Mouse (Mus musculus) cerebellum, adult 18-20 months (tissue): ENCODE results near the gene Gmpr.
"Not testable (repeated sequence)": the region's sequence is repeated elsewhere in the genome, so short reads cannot be mapped to it uniquely, and the experiment has no call there.

Source experiments
- DNase-seq, 2 experiments: peaks; one replicate each; pipeline ENCODE4 v3.0.0; 2021

Gmpr gene

DNA sequence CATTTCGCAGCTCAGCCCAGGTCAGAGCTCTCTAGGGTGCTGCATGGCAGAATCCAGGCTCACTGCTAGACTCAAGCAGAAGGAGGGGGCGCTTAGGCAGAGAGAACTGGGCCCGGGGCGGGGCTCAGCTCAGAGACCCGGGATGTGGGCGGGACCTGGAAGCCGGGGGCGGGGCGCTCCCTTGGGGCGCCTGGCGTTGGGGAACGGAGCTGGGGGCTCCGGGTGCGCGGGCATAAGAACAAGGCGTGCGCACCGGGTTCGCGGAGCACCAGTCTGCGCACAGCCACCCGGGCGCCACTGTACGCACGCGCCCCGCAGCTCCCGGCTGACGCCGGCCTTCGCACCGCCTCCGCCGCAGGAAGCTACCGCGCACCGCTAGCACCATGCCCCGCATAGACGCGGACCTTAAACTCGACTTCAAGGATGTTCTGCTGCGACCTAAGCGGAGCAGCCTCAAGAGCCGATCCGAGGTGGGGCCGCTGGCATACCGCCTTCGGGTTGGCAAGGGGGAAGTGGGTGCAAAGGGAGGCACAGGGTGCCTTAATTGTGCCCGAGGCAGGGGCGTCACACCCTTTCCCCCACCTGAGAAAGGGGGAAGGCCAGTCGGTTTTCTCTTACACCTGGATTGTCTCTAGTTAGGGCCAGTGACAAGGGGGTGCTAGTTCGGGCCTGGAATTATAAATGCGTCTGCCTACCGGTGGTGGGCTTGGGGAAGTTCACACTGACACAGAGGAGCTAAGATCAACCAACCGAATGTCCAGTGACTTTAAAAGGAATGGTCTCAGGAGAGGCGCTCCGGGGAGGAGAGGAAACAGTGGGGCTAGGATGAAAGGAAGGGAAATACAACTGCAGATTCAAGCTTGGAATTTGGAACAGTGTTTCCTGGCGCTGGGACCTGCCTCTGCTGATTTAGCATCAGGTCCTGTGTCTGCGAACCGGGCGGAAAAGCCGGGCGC is at the start of gene Gmpr:
TSS of gene Gmpr (plus strand) at position 171 of the 956 bp plus-strand sequence.
- DNase-seq, result peak; percentile 84 to 85

DNA sequence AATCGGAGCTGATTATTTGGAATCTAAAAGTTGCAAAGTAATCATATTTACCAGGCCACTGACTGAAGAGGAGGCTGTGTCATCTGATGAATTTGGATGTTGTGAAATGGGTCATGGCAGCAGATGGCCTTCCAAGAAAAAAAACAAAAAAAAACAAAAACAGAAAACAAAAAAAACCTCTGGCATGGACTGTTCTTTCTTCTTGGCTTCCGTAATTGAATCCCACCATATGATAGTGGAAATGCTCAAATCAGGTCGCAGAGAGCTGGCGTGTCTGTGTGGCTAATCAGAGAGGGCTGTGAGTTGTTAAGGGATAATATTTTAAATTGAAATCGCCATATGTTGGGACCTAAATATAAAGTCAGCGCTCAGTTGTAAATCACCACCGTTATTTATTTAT is 49.8 kb upstream of the Gmpr start:
- DNase-seq, result peak in 1 of 2 experiments; percentile 33

DNA sequence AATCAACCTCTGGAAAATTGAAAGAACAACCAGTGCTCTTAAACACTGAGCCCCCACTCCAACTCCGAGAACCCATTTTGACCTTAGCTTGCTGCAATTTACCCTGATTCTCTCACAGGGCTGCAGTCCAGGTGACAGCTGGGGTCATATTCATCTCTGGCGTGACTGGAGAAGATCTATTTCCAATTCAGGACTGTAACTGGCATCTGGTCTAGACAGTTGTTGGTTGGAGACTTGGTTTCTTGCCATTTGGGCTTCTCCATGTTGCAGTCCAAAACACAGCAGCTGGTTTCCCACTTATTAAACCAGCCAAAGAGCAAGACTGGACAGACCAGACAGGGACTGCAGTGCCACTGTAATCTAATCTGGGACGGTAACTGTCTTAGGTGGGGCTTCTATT is 47.1 kb upstream of the Gmpr start:
- DNase-seq, result no peak

DNA sequence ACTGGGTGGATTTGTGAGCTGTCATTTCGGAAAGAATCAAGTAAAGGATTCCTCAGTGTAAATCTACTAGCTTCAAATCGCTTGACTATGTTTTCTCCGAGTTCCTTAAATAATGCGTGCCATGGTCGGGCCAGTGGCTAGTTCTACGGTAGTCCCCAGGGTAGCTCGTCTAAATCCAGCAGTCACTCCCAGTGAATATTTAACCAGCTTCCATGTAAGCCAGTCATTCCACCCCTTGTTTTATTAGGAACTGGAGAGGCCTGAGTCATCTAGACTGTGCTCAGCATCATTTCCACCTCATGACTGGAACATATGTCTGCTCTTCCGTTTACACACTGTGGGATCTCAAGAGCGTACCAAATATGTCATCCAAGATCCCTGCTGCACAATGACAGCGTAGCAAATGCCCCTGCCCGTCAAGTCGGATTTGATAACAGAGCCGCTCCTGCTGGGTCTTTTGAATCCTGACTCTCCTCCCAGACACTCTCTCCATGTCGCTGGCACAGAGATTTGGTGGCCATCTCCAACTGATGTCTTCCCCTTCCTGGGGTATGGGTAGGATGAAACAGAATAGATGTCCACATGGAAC is 45.8 kb upstream of the Gmpr start:
- peak; percentile 74 to 86 for DNase-seq

DNA sequence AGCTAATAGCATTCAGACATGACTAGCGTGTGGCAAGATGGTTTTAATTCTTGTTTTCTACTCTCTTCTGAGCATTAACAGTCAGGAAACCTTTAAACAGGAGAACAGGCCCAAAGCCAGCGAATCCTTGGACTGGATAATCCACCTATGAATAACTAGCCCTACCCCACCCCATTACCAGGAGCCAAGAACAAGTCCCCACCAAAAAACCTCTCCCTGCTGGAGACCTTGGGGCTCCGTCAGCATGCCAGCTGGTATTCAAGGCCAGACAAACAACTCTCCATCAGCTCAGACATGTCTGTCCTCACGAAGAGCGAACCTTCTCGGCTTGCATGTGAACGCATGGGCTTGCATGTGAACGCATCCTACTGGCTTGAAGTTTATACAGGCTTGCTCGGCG is 41.6 kb upstream of the Gmpr start:
- no peak for DNase-seq

DNA sequence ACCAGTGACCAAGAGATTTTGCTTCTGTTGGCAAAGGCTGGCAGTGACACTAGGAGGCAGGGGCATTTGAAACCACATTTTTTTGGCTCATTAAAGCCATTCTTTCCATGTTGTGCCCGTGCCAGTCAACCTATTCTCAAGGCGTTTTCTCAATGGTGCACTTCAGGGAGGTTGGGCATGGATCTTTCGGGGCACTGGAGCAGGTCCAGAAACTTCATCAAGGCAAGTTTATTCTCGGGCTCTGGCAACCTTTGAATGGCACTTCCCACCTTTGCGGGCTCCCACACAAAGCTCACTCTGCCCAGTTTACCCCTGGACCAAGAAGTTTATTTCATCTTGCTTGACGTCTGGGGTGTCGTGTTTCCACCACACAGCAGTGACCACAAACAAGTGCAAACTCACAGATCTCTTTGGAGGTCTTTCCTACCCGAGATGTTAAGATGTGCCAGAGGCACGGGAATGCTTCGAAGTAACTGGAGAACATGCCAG is 41.2 kb upstream of the Gmpr start:
- no peak for DNase-seq

DNA sequence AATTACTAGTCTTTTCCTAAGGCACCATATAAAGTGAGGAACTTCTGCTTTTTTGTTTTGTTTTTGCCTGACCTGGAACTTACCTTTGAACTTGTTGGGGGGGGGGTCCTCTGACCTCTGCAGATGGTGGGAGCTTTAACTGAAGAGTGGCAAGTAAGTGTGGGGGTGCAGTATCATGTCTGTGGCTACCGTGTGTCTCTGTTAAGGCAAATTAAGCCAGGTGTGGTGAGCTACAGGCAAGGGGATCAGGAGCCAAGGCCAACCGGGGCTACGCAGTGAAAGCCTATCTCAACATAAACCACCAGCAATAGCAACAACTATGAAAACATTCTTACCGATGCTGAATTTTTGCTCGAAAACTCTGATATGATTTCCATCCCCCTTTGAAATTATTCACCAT is 38.5 kb upstream of the Gmpr start:
- no peak for DNase-seq

DNA sequence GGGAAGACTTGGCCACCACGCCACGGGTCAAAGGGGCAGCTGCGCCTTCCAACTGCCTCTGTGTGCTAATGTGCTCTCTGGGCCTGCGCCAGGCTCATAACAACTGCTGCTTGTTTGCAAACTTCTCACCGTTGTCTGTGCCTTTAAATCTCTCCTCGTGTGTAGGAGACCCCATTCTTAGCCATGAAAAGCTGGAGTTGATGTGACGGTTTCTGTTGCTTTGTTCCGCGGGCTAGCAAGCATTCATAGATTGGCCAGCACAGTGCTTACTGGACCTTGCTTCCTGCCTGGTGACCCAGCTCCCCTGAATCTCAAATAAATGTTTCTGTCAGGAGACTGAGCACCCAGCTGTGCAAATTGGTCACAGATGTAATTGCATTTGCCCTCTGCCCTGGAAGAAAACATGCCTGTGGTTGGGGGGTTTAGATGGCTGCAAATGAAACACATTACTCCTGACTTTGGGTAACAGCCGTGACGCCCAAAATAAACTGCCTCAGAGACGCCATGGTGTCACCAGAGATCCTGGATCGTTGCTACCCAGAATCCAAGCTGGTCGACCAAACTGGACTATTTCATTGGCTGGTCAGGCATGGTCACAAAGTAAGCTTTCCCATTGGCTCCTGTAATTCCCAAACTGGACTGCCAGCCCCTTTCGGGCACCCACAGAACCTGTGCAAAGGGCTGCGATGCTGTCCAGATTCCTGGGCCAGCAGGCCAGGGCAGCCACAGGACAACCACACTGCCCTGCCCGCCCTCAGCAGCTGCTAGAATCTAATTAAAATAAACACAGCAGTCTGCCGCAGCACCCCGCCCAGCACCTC is 37.6 kb upstream of the Gmpr start:
- no peak for DNase-seq

DNA sequence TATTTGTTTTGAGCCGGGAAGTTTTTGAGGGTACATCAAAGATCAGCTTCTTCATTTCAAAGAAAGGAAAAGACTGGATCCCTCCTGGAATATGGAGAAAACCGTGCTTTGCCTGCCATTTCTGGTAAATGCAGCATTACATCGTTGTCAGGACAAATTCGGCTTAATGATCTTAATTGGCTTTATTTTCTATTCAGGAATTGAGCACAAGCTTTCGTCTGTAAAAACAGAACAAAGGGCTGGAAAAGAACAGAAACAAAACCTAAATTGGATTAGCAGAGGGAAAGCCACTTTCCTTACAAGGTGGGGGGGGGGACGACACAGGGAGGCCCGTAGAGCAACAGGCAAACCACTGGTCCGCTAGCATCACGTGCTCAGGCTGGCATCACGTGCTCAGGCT is 33.9 kb upstream of the Gmpr start:
- DNase-seq, result no peak

DNA sequence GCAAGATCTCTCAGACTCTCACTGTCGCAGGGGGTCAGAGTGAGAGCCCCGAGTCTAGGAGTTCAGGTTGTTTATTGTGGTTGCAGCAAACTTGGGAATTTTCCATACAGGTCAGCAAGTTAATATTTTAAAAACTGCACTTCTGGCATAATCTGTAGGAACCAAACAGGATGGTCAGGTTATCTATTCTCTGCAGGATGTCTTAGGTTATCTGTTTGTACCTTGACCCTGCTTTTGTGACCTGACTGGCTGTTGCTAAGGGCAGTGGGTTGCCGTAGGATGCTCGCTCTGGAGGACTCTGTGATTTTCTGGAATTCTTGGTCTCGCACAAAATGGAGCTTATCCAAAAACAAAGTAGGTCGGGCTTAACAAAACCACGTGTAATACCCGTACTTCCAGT is 31.9 kb upstream of the Gmpr start:
- DNase-seq, result no peak

DNA sequence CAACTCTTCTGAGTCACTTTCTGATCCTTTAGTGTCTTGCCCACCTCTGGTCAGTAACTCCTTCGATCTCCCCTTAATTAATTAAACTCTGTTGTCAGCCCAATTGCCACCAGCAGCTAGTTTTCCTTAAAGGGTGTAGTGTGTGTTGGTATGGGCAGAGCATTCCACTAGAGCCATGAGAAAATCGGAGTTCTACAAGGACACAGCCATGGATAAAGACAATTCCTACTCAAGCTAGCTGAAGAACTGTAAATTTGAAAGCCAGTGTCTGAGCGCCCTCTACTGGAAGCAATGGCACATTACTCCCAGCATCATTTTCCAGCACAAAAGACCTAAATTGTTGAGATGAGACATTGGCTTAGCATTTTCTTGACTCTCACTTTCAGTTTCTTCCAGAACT is 30.1 kb upstream of the Gmpr start:
- peak; percentile 66 to 79 for DNase-seq

DNA sequence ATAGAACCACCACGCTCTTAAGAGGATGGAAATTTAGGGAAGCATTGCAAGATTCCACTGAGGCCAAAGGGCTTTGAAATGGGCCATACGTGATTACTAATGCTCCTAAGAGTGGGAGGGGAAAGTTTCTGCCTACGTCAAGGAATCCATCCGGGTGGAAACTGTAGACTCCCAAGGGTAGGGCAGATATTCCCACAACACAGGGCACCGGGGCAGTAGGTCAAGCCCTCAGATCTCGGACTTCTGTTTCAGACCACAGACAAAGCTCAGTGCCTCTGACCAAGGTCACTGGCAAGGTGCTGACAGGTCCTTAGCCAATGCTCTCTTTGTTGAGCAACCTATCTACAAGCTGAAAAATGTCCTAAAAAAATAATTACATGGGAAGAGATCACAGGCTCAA is 27.3 kb upstream of the Gmpr start:
- DNase-seq, result no peak

DNA sequence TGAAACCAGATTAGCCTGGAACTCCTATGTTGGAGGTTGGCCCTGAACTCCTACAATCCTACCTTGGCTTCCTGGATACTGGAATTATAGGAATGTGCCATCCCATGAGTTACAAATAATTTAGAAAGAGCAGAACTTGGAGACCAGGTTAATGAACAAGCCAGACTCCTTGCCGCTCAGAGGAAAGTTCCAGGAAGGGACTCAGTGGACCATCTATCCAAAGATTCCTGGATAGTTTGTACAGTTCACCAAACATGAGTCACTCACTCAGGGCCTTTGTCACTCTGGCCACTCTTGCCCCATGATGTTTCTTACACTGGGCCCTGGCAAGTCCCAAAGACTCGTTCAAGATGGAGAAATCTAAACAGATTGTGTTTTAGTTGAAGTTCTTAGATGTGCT is 24.0 kb upstream of the Gmpr start:
- DNase-seq, result no peak

DNA sequence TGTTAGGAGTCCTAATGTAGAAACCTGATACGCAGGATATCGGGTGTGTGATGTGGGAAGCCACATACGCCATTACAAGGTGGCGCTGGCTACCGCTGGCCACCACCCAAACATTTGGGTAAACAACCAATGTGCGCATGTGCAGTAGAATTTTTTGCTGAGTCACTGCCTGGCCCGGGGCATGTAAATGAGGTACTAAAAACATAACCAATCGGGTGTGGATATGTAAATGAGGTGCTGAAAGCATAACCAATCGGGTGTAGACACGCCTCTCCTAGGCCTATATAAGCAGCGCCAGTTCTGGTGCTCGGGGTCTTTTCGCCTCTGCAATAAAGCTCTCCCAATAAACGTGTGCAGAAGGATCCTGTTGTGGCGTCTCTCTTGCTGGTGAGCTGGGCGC is 23.3 kb upstream of the Gmpr start:
- not testable (repeated sequence) for DNase-seq

DNA sequence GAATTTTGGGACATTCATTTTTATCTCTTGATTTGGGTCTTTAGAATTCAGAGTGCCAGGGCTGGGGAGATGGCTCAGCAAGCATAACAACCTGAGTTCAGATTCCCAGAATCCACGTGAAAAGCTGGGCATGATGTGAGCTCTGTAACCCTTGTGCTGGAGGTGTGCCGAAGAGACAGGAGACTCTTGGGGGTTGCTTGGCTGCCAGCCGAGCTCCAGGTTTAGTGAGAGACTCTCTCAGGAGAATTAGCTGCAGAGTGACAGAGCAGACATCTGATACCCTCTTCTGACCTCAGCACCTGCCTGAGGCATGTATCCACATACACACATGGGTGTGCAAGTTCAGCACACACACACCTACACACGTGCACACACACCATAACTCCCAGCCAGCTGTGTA is 21.6 kb upstream of the Gmpr start:
- no peak for DNase-seq

DNA sequence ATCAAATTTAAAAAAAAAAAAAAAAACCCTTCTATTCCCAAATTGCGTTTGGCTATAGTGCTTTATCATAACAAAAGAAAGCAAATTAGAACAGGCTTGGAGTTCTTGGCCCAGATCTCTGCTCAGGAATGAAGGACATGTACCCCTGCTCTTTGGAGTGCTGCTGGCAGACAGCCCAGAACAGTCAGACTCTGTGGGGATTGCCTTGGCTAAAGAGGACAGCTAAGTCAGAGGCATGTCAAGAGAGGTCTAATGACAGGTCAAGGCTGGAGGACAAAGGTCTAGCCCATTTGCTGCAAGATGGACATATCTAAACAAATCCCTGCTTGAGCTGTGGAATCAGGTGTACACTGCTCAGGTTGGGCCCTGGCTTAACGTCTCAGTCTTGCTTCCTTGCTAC is 20.6 kb upstream of the Gmpr start:
- DNase-seq, result peak; percentile 26 to 30

DNA sequence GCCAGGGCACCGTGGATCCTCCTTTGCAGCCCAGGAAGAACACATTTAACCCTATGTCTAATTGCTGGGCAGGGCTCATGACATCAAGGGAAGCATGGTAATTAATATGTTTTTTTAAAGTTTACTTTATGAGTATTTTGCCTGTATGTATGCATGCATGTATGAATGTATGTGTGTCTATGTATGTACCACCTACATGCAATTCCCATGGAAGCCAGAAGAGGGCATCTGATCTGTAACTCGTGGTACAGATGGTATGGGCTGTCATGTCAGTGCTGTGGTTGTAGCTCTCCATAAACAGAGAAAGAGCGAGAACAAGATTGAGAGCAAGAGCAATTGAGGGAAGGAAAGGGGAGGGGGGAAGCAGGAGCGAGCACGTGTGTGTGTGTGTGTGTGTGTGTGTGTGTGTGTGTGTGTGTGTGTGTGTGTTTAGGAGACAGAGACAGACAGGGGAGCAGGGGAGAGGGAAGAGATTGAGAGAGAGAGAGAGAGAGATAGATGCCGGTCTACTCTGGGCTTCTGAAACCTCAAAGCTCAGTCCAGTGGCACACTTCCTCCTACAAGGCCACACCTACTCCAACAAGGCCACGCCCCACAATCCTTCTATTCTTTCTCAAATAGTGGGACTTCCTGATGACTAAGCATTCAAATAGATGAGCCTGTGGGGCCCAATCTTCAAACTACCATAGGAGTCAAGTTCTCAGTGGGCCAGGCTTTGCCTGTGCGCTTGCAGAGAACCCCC is 15.1 kb upstream of the Gmpr start:
- DNase-seq, result no peak

DNA sequence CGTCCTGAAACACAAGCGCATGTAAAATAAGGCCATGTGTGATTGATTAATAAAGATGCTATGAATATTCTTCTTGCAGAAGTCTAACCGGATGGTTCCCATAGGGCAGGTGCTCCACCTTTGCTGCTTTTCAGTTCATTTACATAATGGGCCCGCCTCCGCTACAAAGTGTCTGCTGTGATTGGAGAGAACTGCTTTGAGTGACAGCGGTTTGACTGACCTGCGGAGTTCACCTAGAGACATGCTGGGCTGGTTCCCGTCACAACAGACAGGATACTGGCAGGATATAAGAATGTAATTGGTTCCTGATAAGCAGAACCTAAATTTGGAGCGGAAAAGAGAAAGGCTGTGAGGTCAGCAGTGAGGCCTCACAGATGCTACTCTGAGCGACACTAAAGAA is 13.4 kb upstream of the Gmpr start:
- peak; percentile 54 to 55 for DNase-seq

DNA sequence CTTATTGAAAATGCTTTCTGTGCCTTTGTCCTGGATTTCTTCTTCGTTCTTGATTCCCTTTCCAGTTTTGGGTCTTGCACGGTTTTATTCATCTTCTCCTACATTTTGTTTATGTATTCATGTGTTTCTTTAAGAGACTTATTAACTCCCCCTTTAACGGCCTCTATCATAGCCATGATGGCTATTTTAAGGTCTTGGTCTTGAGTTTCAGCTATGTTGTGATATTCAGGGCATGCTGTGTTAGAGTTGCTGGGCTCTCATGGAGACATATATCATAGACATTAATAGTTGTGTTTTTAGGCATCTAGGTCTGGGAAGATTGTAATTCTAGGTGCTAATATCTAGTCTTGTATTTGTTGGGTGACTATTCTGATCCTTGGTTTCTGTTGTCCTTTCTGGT is 8.6 kb upstream of the Gmpr start:
- DNase-seq, result no peak

DNA sequence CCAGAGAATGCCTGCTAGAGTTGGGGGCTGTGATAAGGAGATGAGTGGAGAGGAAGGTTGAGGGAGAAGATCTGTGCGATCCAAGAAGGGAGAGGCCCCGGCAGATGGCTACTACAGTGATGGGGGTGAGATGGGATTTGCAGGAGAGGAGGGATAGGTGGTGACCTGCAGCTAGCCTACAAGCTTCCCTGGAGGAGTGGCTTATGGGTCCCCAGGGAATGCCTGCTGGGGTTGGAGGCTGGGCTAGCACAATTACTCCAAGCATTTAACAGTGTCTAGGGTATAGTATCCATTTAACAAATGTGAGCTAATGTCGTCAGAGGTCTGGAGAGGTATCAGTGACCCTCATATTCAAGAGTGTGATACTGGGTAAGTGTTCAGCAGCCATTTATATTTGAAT is 7.9 kb upstream of the Gmpr start:
- DNase-seq, result no peak

DNA sequence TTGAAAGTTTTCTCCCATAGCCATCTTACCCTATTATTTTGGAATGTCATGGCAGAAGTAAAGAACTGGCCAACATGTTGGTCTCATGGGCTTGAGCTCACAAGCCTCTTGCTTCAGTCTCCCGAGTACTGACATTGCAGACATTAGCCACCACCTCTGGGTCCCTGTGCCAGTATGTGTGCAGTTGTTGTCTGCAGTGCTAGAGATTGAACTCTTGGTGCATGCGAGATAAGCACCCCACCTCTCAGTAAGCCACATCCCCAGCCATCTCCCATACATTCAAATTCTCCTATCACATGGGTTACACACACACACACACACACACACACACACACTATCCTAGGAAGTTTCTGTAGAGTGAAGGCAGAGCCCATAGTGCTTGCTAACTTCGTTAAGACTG is 7.3 kb upstream of the Gmpr start:
- no peak for DNase-seq

DNA sequence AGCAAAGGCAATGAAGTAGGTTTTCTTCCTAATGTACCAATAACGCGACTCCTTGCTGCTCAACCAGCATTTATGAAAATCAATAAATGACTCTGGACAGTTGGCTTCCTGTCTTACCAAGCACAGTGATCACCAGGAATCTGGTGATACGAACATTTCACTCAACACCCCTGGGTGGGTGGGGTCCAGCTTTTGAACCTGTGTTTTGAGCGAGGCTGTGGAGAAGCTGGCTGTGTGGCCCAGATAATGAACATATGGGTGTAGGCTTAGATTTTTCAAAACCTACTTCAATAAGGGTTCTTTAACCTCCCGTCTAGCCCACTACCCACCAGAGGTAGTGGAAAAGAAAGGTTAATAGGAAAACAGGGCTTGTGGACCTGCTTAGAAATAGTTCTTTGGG is 4.5 kb upstream of the Gmpr start:
- no peak for DNase-seq

DNA sequence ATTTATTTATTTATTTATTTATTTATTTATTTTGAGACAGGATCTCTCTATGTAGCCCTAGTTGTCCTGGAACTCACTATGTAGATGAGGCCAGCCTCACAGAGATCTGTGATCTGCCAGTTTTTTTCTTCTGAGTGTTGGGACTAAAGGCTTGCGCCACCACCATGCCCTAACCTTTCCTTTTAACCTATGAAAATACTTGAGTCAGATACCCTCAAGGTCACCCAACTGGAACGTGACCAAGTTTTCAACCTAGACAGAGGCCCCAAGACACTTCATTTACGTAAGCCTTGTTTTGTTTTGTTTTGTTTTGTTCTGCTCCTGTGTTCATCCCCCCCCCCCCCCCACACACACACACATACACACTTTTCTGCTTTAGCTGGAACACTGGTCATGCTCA is 1.7 kb upstream of the Gmpr start:
- DNase-seq, result no peak
